Mouse (Mus musculus): ENCODE results near the gene Nom1. TPM values are rescaled to one million over a fixed set of nuclear protein-coding genes. Genes with fewer than 3 reads are reported as not detected.

Nom1 gene
- polyA plus RNA-seq, 2 experiments: 19.0 to 22.0 TPM

- no peak for ATAC-seq (ENCODE audit: low FRiP score, low read depth)
- no peak for TF ChIP-seq POLR2A (IDR thresholded peaks at IDR 0.05; ENCODE audit: borderline replicate concordance, extremely low read depth, insufficient read depth, insufficient read length)
- H3K4me1 ChIP-seq (ENCODE audit: control insufficient read depth, insufficient read depth, low read length): peaks cover 5% of the 10 kb centered on the region; the same call in 1 of the 2 replicates
- no peak for DNase-seq (ENCODE audit: low spot score)
- 0 out of 2 replicates have a peak overlapping the region, but pooled peaks have one; percentile 5 for H3K4me2 ChIP-seq (replicated peaks; ENCODE audit: low read depth, low read length, severe bottlenecking)
- H3K36me3 ChIP-seq (ENCODE audit: control insufficient read depth, insufficient read depth, low read length): no peaks in the 10 kb centered on the region
- WGBS: 2% methylated on average over 38 of the region's 38 CpGs
- H3K27me3 ChIP-seq (ENCODE audit: control insufficient read depth, insufficient read depth, low read length): peaks cover 90% of the 10 kb centered on the region
- no peak overlapping the region for H3K27ac ChIP-seq (replicated peaks; ENCODE audit: low read depth, low read length)
- H3K9ac ChIP-seq (ENCODE audit: low read depth, low read length, severe bottlenecking): no peak overlapping the region
- peak overlapping the region; percentile 4; the same call in 1 of the 2 replicates for H3K4me3 ChIP-seq (replicated peaks; ENCODE audit: low read length)
- H3K9me3 ChIP-seq (ENCODE audit: control insufficient read depth, low read length): no peaks in the 10 kb centered on the region
Measured at GRCm38 (mm10) chr5:29484965-29485940, 50.8 kb downstream of the Nom1 start.

- H3K36me3 ChIP-seq (ENCODE audit: control insufficient read depth, insufficient read depth, low read length): no peaks in the 10 kb centered on the region
- H3K4me2 ChIP-seq (replicated peaks; ENCODE audit: low read depth, low read length, severe bottlenecking): no peak overlapping the region
- peaks cover 5% of the 10 kb centered on the region; the same call in 1 of the 2 replicates for H3K4me1 ChIP-seq (ENCODE audit: control insufficient read depth, insufficient read depth, low read length)
- ATAC-seq (ENCODE audit: low FRiP score, low read depth) (no peak), DNase-seq (ENCODE audit: low spot score) (no peak)
- H3K27ac ChIP-seq (replicated peaks; ENCODE audit: low read depth, low read length): no peak overlapping the region
- peak overlapping the region; percentile 4; the same call in 1 of the 2 replicates for H3K4me3 ChIP-seq (replicated peaks; ENCODE audit: low read length)
- peaks cover 86% of the 10 kb centered on the region for H3K27me3 ChIP-seq (ENCODE audit: control insufficient read depth, insufficient read depth, low read length)
- TF ChIP-seq POLR2A (IDR thresholded peaks at IDR 0.05; ENCODE audit: borderline replicate concordance, extremely low read depth, insufficient read depth, insufficient read length): no peak
- no peaks in the 10 kb centered on the region for H3K9me3 ChIP-seq (ENCODE audit: control insufficient read depth, low read length)
- no peak overlapping the region for H3K9ac ChIP-seq (ENCODE audit: low read depth, low read length, severe bottlenecking)
- WGBS: 3% methylated on average over 10 of the region's 10 CpGs
Measured at GRCm38 (mm10) chr5:29485941-29486320, 51.5 kb downstream of the Nom1 start.

- WGBS: 13% methylated on average over 13 of the region's 13 CpGs
Measured at GRCm38 (mm10) chr5:29487321-29487720, 52.9 kb downstream of the Nom1 start.

GRCm38 (mm10) chr5:29507013-29507412 lies 72.5 kb downstream of the Nom1 start:
- no peaks in the 10 kb centered on the region for H3K36me3 ChIP-seq (ENCODE audit: control insufficient read depth, insufficient read depth, low read length)

More at GRCm38 (mm10) chr5:29487321-29487720, 52.9 kb downstream of the Nom1 start:
- peaks cover 5% of the 10 kb centered on the region; the same call in 1 of the 2 replicates for H3K4me1 ChIP-seq (ENCODE audit: control insufficient read depth, insufficient read depth, low read length)
- no peak for ATAC-seq (ENCODE audit: low FRiP score, low read depth)
- H3K4me2 ChIP-seq (replicated peaks; ENCODE audit: low read depth, low read length, severe bottlenecking): no peak overlapping the region
- H3K27me3 ChIP-seq (ENCODE audit: control insufficient read depth, insufficient read depth, low read length): peaks cover 72% of the 10 kb centered on the region
- TF ChIP-seq POLR2A (IDR thresholded peaks at IDR 0.05; ENCODE audit: borderline replicate concordance, extremely low read depth, insufficient read depth, insufficient read length): no peak
- H3K27ac ChIP-seq (replicated peaks; ENCODE audit: low read depth, low read length): no peak overlapping the region
- no peak overlapping the region for H3K4me3 ChIP-seq (replicated peaks; ENCODE audit: low read length)
- DNase-seq (ENCODE audit: low spot score): no peak
- H3K9ac ChIP-seq (ENCODE audit: low read depth, low read length, severe bottlenecking): no peak overlapping the region
- no peaks in the 10 kb centered on the region for H3K9me3 ChIP-seq (ENCODE audit: control insufficient read depth, low read length)
- H3K36me3 ChIP-seq (ENCODE audit: control insufficient read depth, insufficient read depth, low read length): no peaks in the 10 kb centered on the region

More at GRCm38 (mm10) chr5:29507013-29507412, 72.5 kb downstream of the Nom1 start:
- Histone ChIP-seq H3K9me3 (ENCODE audit: control insufficient read depth, low read length) (no peaks in the 10 kb centered on the region), H3K27me3 (ENCODE audit: control insufficient read depth, insufficient read depth, low read length) (no peaks in the 10 kb centered on the region), H3K4me2 (replicated peaks; ENCODE audit: low read depth, low read length, severe bottlenecking) (no peak overlapping the region), H3K27ac (replicated peaks; ENCODE audit: low read depth, low read length) (no peak overlapping the region), H3K4me3 (replicated peaks; ENCODE audit: low read length) (no peak overlapping the region), H3K4me1 (ENCODE audit: control insufficient read depth, insufficient read depth, low read length) (no peaks in the 10 kb centered on the region), H3K9ac (ENCODE audit: low read depth, low read length, severe bottlenecking) (no peak overlapping the region)
- DNase-seq (ENCODE audit: low spot score) (no peak), ATAC-seq (ENCODE audit: low FRiP score, low read depth) (no peak)
- 82% methylated on average over 3 of the region's 3 CpGs for WGBS
- no peak for TF ChIP-seq POLR2A (IDR thresholded peaks at IDR 0.05; ENCODE audit: borderline replicate concordance, extremely low read depth, insufficient read depth, insufficient read length)

Other genes starting within 250 kb of the Nom1 start
- gene Rnf32, start 238.7 kb upstream of the Nom1 start, polyA plus RNA-seq (2012; rRNA removed): 3.8 and 4.5 TPM in 2 replicates
- gene Rnf32, start 238.7 kb upstream of the Nom1 start, polyA plus RNA-seq (2014; fragmentation: Nextera tagmentation; extraction: Ambion mirVana): 2.4 and 3.4 TPM in 2 replicates
- gene Lmbr1, start 56.3 kb upstream of the Nom1 start, polyA plus RNA-seq (2012; rRNA removed): 5.9 and 6.1 TPM in 2 replicates
- gene Lmbr1, start 56.3 kb upstream of the Nom1 start, polyA plus RNA-seq (2014; fragmentation: Nextera tagmentation; extraction: Ambion mirVana): 10.3 and 10.4 TPM in 2 replicates
- 0.05 and 0.06 TPM in 2 replicates for gene Mnx1, start 43.8 kb downstream of the Nom1 start, polyA plus RNA-seq (2012; rRNA removed)
- not detected in 2 replicates for gene Mnx1, start 43.8 kb downstream of the Nom1 start, polyA plus RNA-seq (2014; fragmentation: Nextera tagmentation; extraction: Ambion mirVana)
- gene Ube3c, start 134.6 kb downstream of the Nom1 start, polyA plus RNA-seq (2012; rRNA removed): 24.9 and 26.9 TPM in 2 replicates
- gene Ube3c, start 134.6 kb downstream of the Nom1 start, polyA plus RNA-seq (2014; fragmentation: Nextera tagmentation; extraction: Ambion mirVana): 35.1 and 37.3 TPM in 2 replicates